ENCODE assay signal across 18 mouse cellular contexts in genomic region chr2:4055481-4055880, GRCm38 (mm10). TPM values are rescaled to one million over a fixed set of nuclear protein-coding genes. Genes with fewer than 3 reads are reported as not detected.
DNase-seq lines count a peak whose midpoint lies in the region.
"Had no signal": no experiment of that assay in that cellular context is flagged by ENCODE, and none has a peak within 500 bp of the region (broad histone marks: within the 10 kb centered on the region; RNA-seq: fewer than 3 reads in every experiment).

No protein-coding gene starts in this region.

- peak; percentile 16 to 62 for DNase-seq in adrenal gland, adult (ENCODE audit: inconsistent age in 2 of 2, low spot score in 1 of 2)
- DNase-seq in adrenal gland, adult 18-20 months (ENCODE audit: low spot score in 2 of 2), result no peak
- peak; percentile 7 to 17 for DNase-seq in adrenal gland, postnatal 36 days
- DNase-seq in adrenal gland, postnatal 25 days, result no peak
- peak; percentile 4 for DNase-seq in Muller cell, postnatal 12 days (ENCODE audit: inconsistent ontology term)
- DNase-seq in retina, postnatal 1 day, result peak; percentile 60
- no peak for DNase-seq in left cerebral cortex, adult 8-10 months (ENCODE audit: low spot score in 2 of 2)
- DNase-seq in left cerebral cortex, adult 18-20 months (ENCODE audit: low spot score in 2 of 2), result no peak
- DNase-seq: adrenal gland, postnatal 14 days; cerebellum, adult 11-12 months; cerebellum, adult 8-10 months; cerebellum, postnatal 14 days; gastrocnemius, adult 2 months; gastrocnemius, postnatal 14 days; heart, adult 18-20 months; heart, postnatal 10 days; heart, postnatal 36 days; kidney, adult 18-20 months had no signal

RNA-seq across cellular contexts. Expression of gene Frmd4a, which starts 38.0 kb away (rescaled TPM):
- total RNA-seq in adrenal gland, adult 18-20 months (2021), result 10 to 100 TPM in 1 of 2 experiments, 1 to 10 TPM in 1; 8.7 to 13.2 TPM
- 10 to 100 TPM; 11.1 to 18.8 TPM for total RNA-seq in adrenal gland, postnatal 36 days (2021)
- 10.3 and 14.6 TPM in 2 replicates for total RNA-seq in adrenal gland, postnatal 25 days (2021)
- total RNA-seq in left cerebral cortex, adult 8-10 months (2022), result 10 to 100 TPM; 49.9 to 53.7 (median 53.6) TPM
- total RNA-seq in left cerebral cortex, adult 18-20 months (2021), result 10 to 100 TPM; 42.3 to 47.3 TPM

Comparison
In these comparisons a context has a peak if more than half of its experiments do, and no peak if none do; other contexts are left out.
1. DNase-seq: peak in adrenal gland, adult (2 of 2), adrenal gland, postnatal 36 days (2 of 2), Muller cell, postnatal 12 days (single experiment) and retina, postnatal 1 day (single experiment); none in adrenal gland, adult 18-20 months (0 of 2), adrenal gland, postnatal 25 days (single experiment), left cerebral cortex, adult 8-10 months (0 of 2) and left cerebral cortex, adult 18-20 months (0 of 2).